Mouse (Mus musculus): Measurements from ENCODE around the gene Flt3.

The Flt3 gene

GRCm38 (mm10) chr5:147408731-147409130 is 8.4 kb upstream of the Flt3 start:
- DNase-seq, result no peak

GRCm38 (mm10) chr5:147406135-147406534 is 5.8 kb upstream of the Flt3 start:
- peak; percentile 45 to 51 for DNase-seq

- DNase-seq, result peak; percentile 33 to 41
Measured at GRCm38 (mm10) chr5:147402505-147402904, 2.2 kb upstream of the Flt3 start.

GRCm38 (mm10) chr5:147401024-147401423 is 735 bp upstream of the Flt3 start:
- DNase-seq, result peak in 1 of 2 experiments; percentile 16

GRCm38 (mm10) chr5:147400505-147400979 is 253 bp upstream of the Flt3 start:
- no peak for DNase-seq

GRCm38 (mm10) chr5:147395050-147395449 is 5.2 kb downstream of the Flt3 start:
- peak; percentile 46 to 48 for DNase-seq

- peak; percentile 27 to 30 for DNase-seq
Measured at GRCm38 (mm10) chr5:147392667-147393213, 7.5 kb downstream of the Flt3 start.

- no peak for DNase-seq
Measured at GRCm38 (mm10) chr5:147390772-147391171, 9.5 kb downstream of the Flt3 start.

GRCm38 (mm10) chr5:147389052-147389451 is 11.2 kb downstream of the Flt3 start:
- DNase-seq, result no peak

GRCm38 (mm10) chr5:147388376-147389008 is 11.8 kb downstream of the Flt3 start:
- DNase-seq, result no peak

GRCm38 (mm10) chr5:147386865-147387264 is 13.4 kb downstream of the Flt3 start:
- no peak for DNase-seq

GRCm38 (mm10) chr5:147381396-147381795 is 18.9 kb downstream of the Flt3 start:
- DNase-seq, result no peak

- DNase-seq, result no peak
Measured at GRCm38 (mm10) chr5:147379481-147379880, 20.8 kb downstream of the Flt3 start.

- no peak for DNase-seq
Measured at GRCm38 (mm10) chr5:147370276-147370675, 30.0 kb downstream of the Flt3 start.

GRCm38 (mm10) chr5:147368221-147368620 is 32.1 kb downstream of the Flt3 start:
- DNase-seq, result no peak

GRCm38 (mm10) chr5:147365995-147366765 is 34.1 kb downstream of the Flt3 start:
- DNase-seq, result peak; percentile 58 to 59

- DNase-seq, result peak; percentile 79 to 85
Measured at GRCm38 (mm10) chr5:147363054-147363453, 37.2 kb downstream of the Flt3 start.

- DNase-seq, result no peak
Measured at GRCm38 (mm10) chr5:147358481-147358880, 41.8 kb downstream of the Flt3 start.

- peak; percentile 80 to 81 for DNase-seq
Measured at GRCm38 (mm10) chr5:147357536-147357935, 42.8 kb downstream of the Flt3 start.

GRCm38 (mm10) chr5:147356260-147357055 is 43.8 kb downstream of the Flt3 start:
- DNase-seq, result peak in 1 of 2 experiments; percentile 37

- DNase-seq, result no peak
Measured at GRCm38 (mm10) chr5:147355788-147356187, 44.5 kb downstream of the Flt3 start.

- DNase-seq, result no peak
Measured at GRCm38 (mm10) chr5:147354985-147355384, 45.3 kb downstream of the Flt3 start.
